Mouse (Mus musculus): ENCODE data around the gene Arhgap35. TPM values are rescaled to one million over a fixed set of nuclear protein-coding genes. Genes with fewer than 3 reads are reported as not detected.

Gene Arhgap35
- polyA plus RNA-seq, 1 experiment from 2014 or later, result 29.6 TPM

GRCm38 (mm10) chr7:16628096-16628771 lies 13.4 kb upstream of the Arhgap35 start:
- no peak overlapping the region for H3K4me2 ChIP-seq (ENCODE audit: low read length)
- no peaks in the 10 kb centered on the region for H3K27me3 ChIP-seq (replicated peaks; ENCODE audit: control insufficient read depth, insufficient read depth, low read length)
- no peaks in the 10 kb centered on the region for H3K36me3 ChIP-seq (ENCODE audit: control insufficient read depth, insufficient read depth, low read length)
- no peak overlapping the region for H3K4me3 ChIP-seq (ENCODE audit: low read depth, low read length)
- H3K4me1 ChIP-seq (ENCODE audit: control insufficient read depth, insufficient read depth, low read length), result no peaks in the 10 kb centered on the region
- peak; percentile 91 for ATAC-seq
- DNase-seq (ENCODE audit: low spot score), result peak; percentile 92
- no peaks in the 10 kb centered on the region for H3K9me3 ChIP-seq (replicated peaks; ENCODE audit: control insufficient read depth, low read length)
- 36% methylated on average over 12 of the region's 12 CpGs for WGBS
- no peak overlapping the region for H3K9ac ChIP-seq (ENCODE audit: low read length)
- no peak overlapping the region for H3K27ac ChIP-seq (ENCODE audit: low read depth, low read length)

GRCm38 (mm10) chr7:16623687-16624086 lies 8.9 kb upstream of the Arhgap35 start:
- Histone ChIP-seq H3K27me3 (replicated peaks; ENCODE audit: control insufficient read depth, insufficient read depth, low read length) (no peaks in the 10 kb centered on the region), H3K9me3 (replicated peaks; ENCODE audit: control insufficient read depth, low read length) (no peaks in the 10 kb centered on the region), H3K4me2 (ENCODE audit: low read length) (no peak overlapping the region), H3K4me3 (ENCODE audit: low read depth, low read length) (no peak overlapping the region), H3K9ac (ENCODE audit: low read length) (no peak overlapping the region), H3K36me3 (ENCODE audit: control insufficient read depth, insufficient read depth, low read length) (no peaks in the 10 kb centered on the region), H3K27ac (ENCODE audit: low read depth, low read length) (no peak overlapping the region), H3K4me1 (ENCODE audit: control insufficient read depth, insufficient read depth, low read length) (no peaks in the 10 kb centered on the region)
- ATAC-seq (no peak), DNase-seq (ENCODE audit: low spot score) (no peak)

- H3K9ac ChIP-seq (ENCODE audit: low read length), result no peak overlapping the region
- H3K36me3 ChIP-seq (ENCODE audit: control insufficient read depth, insufficient read depth, low read length), result no peaks in the 10 kb centered on the region
- no peaks in the 10 kb centered on the region for H3K4me1 ChIP-seq (ENCODE audit: control insufficient read depth, insufficient read depth, low read length)
- H3K4me2 ChIP-seq (ENCODE audit: low read length), result no peak overlapping the region
- no peak overlapping the region for H3K4me3 ChIP-seq (ENCODE audit: low read depth, low read length)
- no peaks in the 10 kb centered on the region for H3K9me3 ChIP-seq (replicated peaks; ENCODE audit: control insufficient read depth, low read length)
- WGBS, result 68% methylated on average over 4 of the region's 4 CpGs
- DNase-seq (ENCODE audit: low spot score) (no peak), ATAC-seq (no peak)
- H3K27ac ChIP-seq (ENCODE audit: low read depth, low read length), result no peak overlapping the region
- H3K27me3 ChIP-seq (replicated peaks; ENCODE audit: control insufficient read depth, insufficient read depth, low read length), result no peaks in the 10 kb centered on the region
These were observed 8.3 kb upstream of the Arhgap35 start for GRCm38 (mm10) chr7:16623131-16623530.

GRCm38 (mm10) chr7:16621066-16621622 lies 6.4 kb upstream of the Arhgap35 start:
- H3K4me2 ChIP-seq (ENCODE audit: low read length), result no peak overlapping the region

GRCm38 (mm10) chr7:16618661-16619211 lies 3.9 kb upstream of the Arhgap35 start:
- Histone ChIP-seq H3K4me3 (ENCODE audit: low read depth, low read length) (no peak overlapping the region; the same call in 1 of the 2 replicates), H3K4me1 (ENCODE audit: control insufficient read depth, insufficient read depth, low read length) (peaks cover 7% of the 10 kb centered on the region; the same call in 1 of the 2 replicates), H3K4me2 (ENCODE audit: low read length) (peak overlapping the region; percentile 45), H3K27ac (ENCODE audit: low read depth, low read length) (no peak overlapping the region), H3K36me3 (ENCODE audit: control insufficient read depth, insufficient read depth, low read length) (no peaks in the 10 kb centered on the region), H3K27me3 (replicated peaks; ENCODE audit: control insufficient read depth, insufficient read depth, low read length) (no peaks in the 10 kb centered on the region), H3K9me3 (replicated peaks; ENCODE audit: control insufficient read depth, low read length) (no peaks in the 10 kb centered on the region), H3K9ac (ENCODE audit: low read length) (peak overlapping the region; percentile 45; the same call in 1 of the 2 replicates)
- WGBS, result 1% methylated on average over 30 of the region's 30 CpGs
- DNase-seq (ENCODE audit: low spot score), result peak; percentile 61
- ATAC-seq, result no peak

More at GRCm38 (mm10) chr7:16621066-16621622, 6.4 kb upstream of the Arhgap35 start:
- WGBS, result 77% methylated on average over 8 of the region's 8 CpGs
- no peak overlapping the region for H3K4me3 ChIP-seq (ENCODE audit: low read depth, low read length)
- H3K9me3 ChIP-seq (replicated peaks; ENCODE audit: control insufficient read depth, low read length), result no peaks in the 10 kb centered on the region
- ATAC-seq, result no peak
- no peak overlapping the region for H3K9ac ChIP-seq (ENCODE audit: low read length)
- no peak for DNase-seq (ENCODE audit: low spot score)
- H3K27ac ChIP-seq (ENCODE audit: low read depth, low read length), result no peak overlapping the region
- H3K36me3 ChIP-seq (ENCODE audit: control insufficient read depth, insufficient read depth, low read length), result no peaks in the 10 kb centered on the region
- H3K27me3 ChIP-seq (replicated peaks; ENCODE audit: control insufficient read depth, insufficient read depth, low read length), result no peaks in the 10 kb centered on the region
- H3K4me1 ChIP-seq (ENCODE audit: control insufficient read depth, insufficient read depth, low read length), result 0 out of 2 replicates have a peak, but pooled peaks cover under 1% of the 10 kb centered on the region

GRCm38 (mm10) chr7:16617045-16617444 lies 2.3 kb upstream of the Arhgap35 start:
- no peak overlapping the region for H3K9ac ChIP-seq (ENCODE audit: low read length)
- 17% methylated on average over 2 of the region's 2 CpGs for WGBS
- ATAC-seq, result no peak
- no peaks in the 10 kb centered on the region for H3K9me3 ChIP-seq (replicated peaks; ENCODE audit: control insufficient read depth, low read length)
- DNase-seq (ENCODE audit: low spot score), result peak; percentile 68
- H3K27ac ChIP-seq (ENCODE audit: low read depth, low read length), result no peak overlapping the region
- H3K4me2 ChIP-seq (ENCODE audit: low read length), result no peak overlapping the region
- H3K36me3 ChIP-seq (ENCODE audit: control insufficient read depth, insufficient read depth, low read length), result no peaks in the 10 kb centered on the region
- no peak overlapping the region for H3K4me3 ChIP-seq (ENCODE audit: low read depth, low read length)
- no peaks in the 10 kb centered on the region for H3K27me3 ChIP-seq (replicated peaks; ENCODE audit: control insufficient read depth, insufficient read depth, low read length)
- peaks cover 19% of the 10 kb centered on the region for H3K4me1 ChIP-seq (ENCODE audit: control insufficient read depth, insufficient read depth, low read length)

GRCm38 (mm10) chr7:16614171-16614887 lies 464 bp downstream of the Arhgap35 start:
- H3K4me1 ChIP-seq (ENCODE audit: control insufficient read depth, insufficient read depth, low read length), result peaks cover 46% of the 10 kb centered on the region
- H3K27ac ChIP-seq (ENCODE audit: low read depth, low read length), result peak overlapping the region; percentile 100
- no peaks in the 10 kb centered on the region for H3K36me3 ChIP-seq (ENCODE audit: control insufficient read depth, insufficient read depth, low read length)
- WGBS, result under 1% methylated on average over 41 of the region's 101 CpGs
- H3K4me3 ChIP-seq (ENCODE audit: low read depth, low read length), result peak overlapping the region; percentile 87
- no peaks in the 10 kb centered on the region for H3K9me3 ChIP-seq (replicated peaks; ENCODE audit: control insufficient read depth, low read length)
- peak overlapping the region; percentile 99 for H3K9ac ChIP-seq (ENCODE audit: low read length)
- H3K4me2 ChIP-seq (ENCODE audit: low read length), result peak overlapping the region; percentile 93
- no peaks in the 10 kb centered on the region for H3K27me3 ChIP-seq (replicated peaks; ENCODE audit: control insufficient read depth, insufficient read depth, low read length)
- peak; percentile 80 for DNase-seq (ENCODE audit: low spot score)
- peak; percentile 47 for ATAC-seq

GRCm38 (mm10) chr7:16613461-16614170 lies 1.2 kb downstream of the Arhgap35 start:
- peak overlapping the region; percentile 100 for H3K27ac ChIP-seq (ENCODE audit: low read depth, low read length)
- no peaks in the 10 kb centered on the region for H3K27me3 ChIP-seq (replicated peaks; ENCODE audit: control insufficient read depth, insufficient read depth, low read length)
- peak overlapping the region; percentile 87 for H3K4me3 ChIP-seq (ENCODE audit: low read depth, low read length)
- H3K36me3 ChIP-seq (ENCODE audit: control insufficient read depth, insufficient read depth, low read length), result no peaks in the 10 kb centered on the region
- under 1% methylated on average over 20 of the region's 20 CpGs for WGBS
- no peaks in the 10 kb centered on the region for H3K9me3 ChIP-seq (replicated peaks; ENCODE audit: control insufficient read depth, low read length)
- DNase-seq (ENCODE audit: low spot score), result peak; percentile 23
- H3K4me2 ChIP-seq (ENCODE audit: low read length), result peak overlapping the region; percentile 93
- H3K4me1 ChIP-seq (ENCODE audit: control insufficient read depth, insufficient read depth, low read length), result peaks cover 48% of the 10 kb centered on the region
- peak overlapping the region; percentile 99 for H3K9ac ChIP-seq (ENCODE audit: low read length)
- ATAC-seq, result no peak

Measured in forebrain, embryonic 14.5 days (tissue).